Mouse (Mus musculus): ENCODE measurements around the gene Slc7a5. TPM values are rescaled to one million over a fixed set of nuclear protein-coding genes. Genes with fewer than 3 reads are reported as not detected.

The Slc7a5 gene
- total and polyA plus RNA-seq, 3 experiments, result 32.6 to 141 (median 127) TPM

DNA sequence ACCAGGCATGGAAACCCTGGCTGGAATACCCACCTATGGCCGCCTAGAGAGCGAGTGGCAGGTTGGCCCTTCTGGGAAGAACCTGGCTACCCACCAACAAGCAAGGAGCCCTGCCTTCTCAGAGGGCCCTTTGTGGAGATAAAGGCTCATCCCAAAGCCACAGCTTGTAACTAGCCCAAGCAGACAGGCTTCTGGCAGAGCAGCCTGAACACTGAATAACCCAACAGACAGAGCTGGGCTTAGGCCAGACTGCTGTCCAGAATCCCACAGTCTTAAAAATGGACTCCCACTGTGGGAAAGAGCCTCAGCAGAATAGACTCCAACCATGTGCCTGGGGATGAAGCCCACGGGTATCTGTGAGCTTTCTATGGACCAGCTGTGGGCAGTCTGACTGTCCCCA, 23.3 kb downstream of the Slc7a5 start:
- DNase-seq (ENCODE audit: low spot score) (no peak), ATAC-seq (ENCODE audit: extremely low read depth, insufficient number of reproducible peaks, low FRiP score, poor library complexity, severe bottlenecking) (no peak)
- Histone ChIP-seq H3K27me3 (ENCODE audit: insufficient read depth, low read length) (no peaks in the 10 kb centered on the region), H3K36me3 (replicated peaks) (peaks cover 100% of the 10 kb centered on the region), H3K4me3 (ENCODE audit: low read depth, low read length) (no peak overlapping the region), H3K9me3 (replicated peaks) (no peaks in the 10 kb centered on the region), H3K4me1 (ENCODE audit: insufficient read depth, low read depth, low read length) (peaks cover 14% of the 10 kb centered on the region)
- TF ChIP-seq GATA1 (IDR thresholded peaks at IDR 0.05; ENCODE audit: borderline replicate concordance, low read length) (no peak), POLR2AphosphoS5 (IDR thresholded peaks at IDR 0.05; ENCODE audit: insufficient replicate concordance, low read depth, low read length) (no peak), CTCF (IDR thresholded peaks at IDR 0.05; ENCODE audit: low read depth, low read length) (no peak), GATA2 (IDR thresholded peaks at IDR 0.05; ENCODE audit: borderline replicate concordance, low read depth, low read length) (no peak), TAL1 (conservative IDR thresholded peaks at IDR 0.05; ENCODE audit: low read depth, low read length) (no peak)

DNA sequence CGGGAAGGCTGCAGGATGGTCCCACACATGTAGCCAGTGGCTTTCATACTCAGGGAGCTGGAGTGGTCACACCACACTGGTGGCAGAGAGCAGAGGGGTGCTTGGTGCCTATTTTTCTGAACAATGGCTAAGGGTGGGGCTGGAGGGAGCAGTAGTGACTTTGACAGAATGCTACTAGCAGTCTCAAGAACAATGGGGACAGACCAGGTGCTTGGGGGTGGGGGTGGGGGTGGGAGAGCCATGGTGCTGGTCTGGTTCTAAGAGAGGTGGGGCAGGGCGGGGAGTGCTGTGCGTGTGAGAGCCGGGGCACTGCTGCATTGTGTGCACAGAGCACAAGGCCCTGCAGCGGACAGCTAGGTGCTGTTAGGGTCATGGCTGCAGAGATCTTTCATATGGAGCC, 25.6 kb downstream of the Slc7a5 start:
- Histone ChIP-seq H3K27me3 (ENCODE audit: insufficient read depth, low read length) (no peaks in the 10 kb centered on the region), H3K4me1 (ENCODE audit: insufficient read depth, low read depth, low read length) (peaks cover 17% of the 10 kb centered on the region), H3K9me3 (replicated peaks) (no peaks in the 10 kb centered on the region), H3K4me3 (ENCODE audit: low read depth, low read length) (no peak overlapping the region), H3K36me3 (replicated peaks) (peaks cover 95% of the 10 kb centered on the region)
- DNase-seq (ENCODE audit: low spot score) (no peak), ATAC-seq (ENCODE audit: extremely low read depth, insufficient number of reproducible peaks, low FRiP score, poor library complexity, severe bottlenecking) (no peak)
- TF ChIP-seq GATA1 (IDR thresholded peaks at IDR 0.05; ENCODE audit: borderline replicate concordance, low read length), result no peak
- no peak for TF ChIP-seq POLR2AphosphoS5 (IDR thresholded peaks at IDR 0.05; ENCODE audit: insufficient replicate concordance, low read depth, low read length)
- no peak for TF ChIP-seq GATA2 (IDR thresholded peaks at IDR 0.05; ENCODE audit: borderline replicate concordance, low read depth, low read length)
- no peak for TF ChIP-seq TAL1 (conservative IDR thresholded peaks at IDR 0.05; ENCODE audit: low read depth, low read length)

DNA sequence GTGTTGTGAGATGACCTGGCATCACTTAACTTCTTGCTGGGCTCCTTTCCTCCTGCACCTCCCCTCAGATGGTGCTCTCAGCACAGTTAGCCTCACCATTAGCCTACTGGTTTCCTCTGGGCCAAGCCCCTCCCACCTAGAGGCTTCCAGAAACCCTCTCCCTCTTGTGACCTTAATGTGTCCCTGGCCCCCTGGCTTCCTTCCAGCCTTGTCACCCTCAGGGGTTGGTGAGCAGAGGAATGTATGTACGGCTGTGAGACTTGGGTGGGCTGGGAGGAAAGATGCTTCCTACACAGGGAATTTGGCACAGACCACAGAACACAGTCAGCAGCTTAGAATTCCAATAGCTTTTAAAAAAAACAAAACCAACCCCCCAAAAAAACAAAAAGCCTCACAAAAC, 26.7 kb downstream of the Slc7a5 start:
- TF ChIP-seq TAL1 (conservative IDR thresholded peaks at IDR 0.05; ENCODE audit: low read depth, low read length) (no peak), GATA2 (IDR thresholded peaks at IDR 0.05; ENCODE audit: borderline replicate concordance, low read depth, low read length) (no peak), CTCF (IDR thresholded peaks at IDR 0.05; ENCODE audit: low read depth, low read length) (no peak), GATA1 (IDR thresholded peaks at IDR 0.05; ENCODE audit: borderline replicate concordance, low read length) (no peak), POLR2AphosphoS5 (IDR thresholded peaks at IDR 0.05; ENCODE audit: insufficient replicate concordance, low read depth, low read length) (no peak)
- ATAC-seq (ENCODE audit: extremely low read depth, insufficient number of reproducible peaks, low FRiP score, poor library complexity, severe bottlenecking) (no peak), DNase-seq (ENCODE audit: low spot score) (no peak)
- H3K4me1 ChIP-seq (ENCODE audit: insufficient read depth, low read depth, low read length), result peaks cover 19% of the 10 kb centered on the region
- peaks cover 86% of the 10 kb centered on the region for H3K36me3 ChIP-seq (replicated peaks)
- no peak overlapping the region for H3K4me3 ChIP-seq (ENCODE audit: low read depth, low read length)
- no peaks in the 10 kb centered on the region for H3K9me3 ChIP-seq (replicated peaks)
- H3K27me3 ChIP-seq (ENCODE audit: insufficient read depth, low read length), result 0 out of 2 replicates have a peak, but pooled peaks cover under 1% of the 10 kb centered on the region

DNA sequence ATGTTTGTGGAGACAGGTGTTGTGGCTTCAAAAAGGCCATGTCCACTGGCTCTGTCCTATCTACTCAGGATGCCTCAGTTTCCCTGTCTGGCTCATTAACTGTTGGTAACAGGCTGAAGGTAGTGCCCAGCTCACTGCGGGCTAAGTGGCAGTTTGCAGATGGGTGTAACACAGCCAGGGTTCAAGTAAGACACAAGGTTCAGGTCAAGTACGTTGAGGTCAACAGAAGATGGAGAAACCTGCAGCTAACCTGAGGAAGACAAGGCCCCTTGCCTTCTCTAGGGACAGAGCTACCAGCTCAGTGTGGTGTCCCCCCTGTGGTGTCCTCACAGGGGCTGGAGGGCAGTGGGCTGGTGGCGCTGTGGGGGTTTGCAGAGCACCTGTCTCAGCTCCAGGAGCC, 27.8 kb downstream of the Slc7a5 start:
- ATAC-seq (ENCODE audit: extremely low read depth, insufficient number of reproducible peaks, low FRiP score, poor library complexity, severe bottlenecking), result no peak
- Histone ChIP-seq H3K4me3 (ENCODE audit: low read depth, low read length) (no peak overlapping the region), H3K9me3 (replicated peaks) (no peaks in the 10 kb centered on the region), H3K27me3 (ENCODE audit: insufficient read depth, low read length) (peaks cover 6% of the 10 kb centered on the region; the same call in 1 of the 2 replicates), H3K4me1 (ENCODE audit: insufficient read depth, low read depth, low read length) (peaks cover 22% of the 10 kb centered on the region), H3K36me3 (replicated peaks) (peaks cover 74% of the 10 kb centered on the region)
- TF ChIP-seq POLR2AphosphoS5 (IDR thresholded peaks at IDR 0.05; ENCODE audit: insufficient replicate concordance, low read depth, low read length) (no peak), GATA1 (IDR thresholded peaks at IDR 0.05; ENCODE audit: borderline replicate concordance, low read length) (no peak), CTCF (IDR thresholded peaks at IDR 0.05; ENCODE audit: low read depth, low read length) (no peak), TAL1 (conservative IDR thresholded peaks at IDR 0.05; ENCODE audit: low read depth, low read length) (no peak), GATA2 (IDR thresholded peaks at IDR 0.05; ENCODE audit: borderline replicate concordance, low read depth, low read length) (no peak)
- DNase-seq (ENCODE audit: low spot score), result no peak

DNA sequence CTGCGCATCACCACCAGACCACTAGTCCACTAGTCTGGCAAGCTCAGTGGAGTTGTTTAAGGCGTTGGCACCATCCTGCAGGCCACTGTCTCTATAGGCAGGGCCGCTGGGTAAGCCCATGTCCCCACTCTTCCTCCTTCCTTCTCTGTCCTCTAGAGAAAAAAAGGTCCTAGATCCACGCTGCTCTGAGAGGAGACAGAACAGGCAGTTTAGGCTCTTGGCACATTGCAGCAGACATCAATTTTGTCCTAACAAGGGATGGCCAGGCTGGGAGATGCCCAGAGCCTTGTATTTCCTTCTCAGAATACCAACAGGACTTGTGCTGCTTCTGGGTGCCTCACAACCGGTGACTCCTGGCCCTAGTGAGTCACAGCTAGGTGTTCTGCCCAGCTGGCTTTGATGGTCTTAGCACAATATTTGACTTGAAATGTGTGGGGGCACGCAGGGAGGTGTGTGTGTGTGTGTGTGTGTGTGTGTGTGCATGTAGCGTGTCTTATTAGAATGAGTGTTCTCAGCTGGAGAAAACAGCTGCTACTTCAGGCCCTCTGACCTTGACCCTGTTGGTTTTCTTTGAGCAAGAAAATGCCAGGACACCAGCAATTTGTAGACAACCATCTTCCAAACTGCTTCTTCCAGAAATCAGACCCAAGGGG, 29.5 kb downstream of the Slc7a5 start:
- TF ChIP-seq GATA2 (IDR thresholded peaks at IDR 0.05; ENCODE audit: borderline replicate concordance, low read depth, low read length), result no peak
- TF ChIP-seq GATA1 (IDR thresholded peaks at IDR 0.05; ENCODE audit: borderline replicate concordance, low read length), result no peak
- TF ChIP-seq TAL1 (conservative IDR thresholded peaks at IDR 0.05; ENCODE audit: low read depth, low read length), result no peak
- no peak for TF ChIP-seq CTCF (IDR thresholded peaks at IDR 0.05; ENCODE audit: low read depth, low read length)
- no peak for TF ChIP-seq POLR2AphosphoS5 (IDR thresholded peaks at IDR 0.05; ENCODE audit: insufficient replicate concordance, low read depth, low read length)
- Histone ChIP-seq H3K4me3 (ENCODE audit: low read depth, low read length) (no peak overlapping the region), H3K36me3 (replicated peaks) (peaks cover 57% of the 10 kb centered on the region), H3K4me1 (ENCODE audit: insufficient read depth, low read depth, low read length) (peaks cover 28% of the 10 kb centered on the region), H3K9me3 (replicated peaks) (no peaks in the 10 kb centered on the region), H3K27me3 (ENCODE audit: insufficient read depth, low read length) (peaks cover 8% of the 10 kb centered on the region; the same call in 1 of the 2 replicates)
- DNase-seq (ENCODE audit: low spot score) (no peak), ATAC-seq (ENCODE audit: extremely low read depth, insufficient number of reproducible peaks, low FRiP score, poor library complexity, severe bottlenecking) (no peak)

DNA sequence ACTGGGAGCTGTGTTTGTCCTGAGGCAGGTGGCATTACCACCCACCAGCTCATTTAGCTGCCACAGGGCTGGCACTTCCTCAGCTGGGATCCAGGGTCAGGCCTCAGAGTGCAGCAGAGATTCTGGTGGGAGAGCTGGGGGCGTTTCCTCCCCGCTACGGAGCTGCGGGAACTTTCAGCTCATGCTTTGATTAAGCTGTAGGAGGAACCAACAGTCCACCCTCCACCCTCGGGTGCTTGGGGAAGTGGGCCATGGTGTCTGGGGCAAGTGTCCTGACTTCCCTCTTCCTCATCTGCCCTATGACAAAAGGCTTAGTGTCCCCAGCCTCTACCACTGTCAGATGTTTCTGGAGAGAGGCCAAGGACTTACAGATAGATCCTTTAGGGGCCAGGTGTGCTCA, 30.3 kb downstream of the Slc7a5 start:
- DNase-seq (ENCODE audit: low spot score) (no peak), ATAC-seq (ENCODE audit: extremely low read depth, insufficient number of reproducible peaks, low FRiP score, poor library complexity, severe bottlenecking) (no peak)
- Histone ChIP-seq H3K27me3 (ENCODE audit: insufficient read depth, low read length) (peaks cover 15% of the 10 kb centered on the region), H3K36me3 (replicated peaks) (peaks cover 49% of the 10 kb centered on the region), H3K4me3 (ENCODE audit: low read depth, low read length) (no peak overlapping the region), H3K9me3 (replicated peaks) (no peaks in the 10 kb centered on the region), H3K4me1 (ENCODE audit: insufficient read depth, low read depth, low read length) (peaks cover 35% of the 10 kb centered on the region)
- no peak for TF ChIP-seq TAL1 (conservative IDR thresholded peaks at IDR 0.05; ENCODE audit: low read depth, low read length)

Data from G1E (cell line).